Mouse (Mus musculus) liver, adult 2 months (tissue): Measurements from ENCODE around the gene Itga3.

ENCODE experiments used
- CTCF ChIP-seq: fragments of 200-500 bp; IDR thresholded peaks from 2 replicates; pipeline ENCODE4 v1.5.1; 2011; ENCODE audit warnings: low read depth, low read length, control low read depth
- POLR2A ChIP-seq: fragments of 200-500 bp; IDR thresholded peaks from 2 replicates; pipeline ENCODE4 v1.6.1; 2011; ENCODE audit warnings: low read length, control low read depth; ENCODE audit not compliant: insufficient read depth; ENCODE audit errors: extremely low read depth

DNA sequence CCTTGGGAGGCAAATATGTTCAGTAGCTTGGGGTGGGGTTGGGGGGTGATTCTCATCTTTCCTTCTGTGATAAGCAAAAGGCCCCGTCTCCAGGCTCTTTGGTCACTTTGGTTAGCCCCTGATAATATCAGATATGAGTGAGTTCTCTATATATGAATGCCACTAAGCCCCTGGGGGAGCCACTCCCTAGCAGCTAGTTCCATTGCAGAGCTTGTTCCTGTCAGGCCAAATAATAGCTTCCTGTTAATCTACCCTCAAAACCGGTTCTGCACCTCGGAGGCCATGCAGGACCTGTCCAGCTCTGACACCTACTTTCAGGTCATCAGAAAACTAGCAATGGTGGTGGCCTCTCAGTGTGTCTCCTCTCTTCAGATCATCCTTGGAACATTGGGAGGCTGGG, 69.2 kb downstream of the Itga3 start:
- TF ChIP-seq CTCF = no peak
- no peak for TF ChIP-seq POLR2A
